Mouse (Mus musculus): ENCODE results near the gene Megf8. TPM values are rescaled to one million over a fixed set of nuclear protein-coding genes. Genes with fewer than 3 reads are reported as not detected.

The Megf8 gene
- polyA plus RNA-seq, 1 experiment from 2014 or later = 11.3 TPM

DNA sequence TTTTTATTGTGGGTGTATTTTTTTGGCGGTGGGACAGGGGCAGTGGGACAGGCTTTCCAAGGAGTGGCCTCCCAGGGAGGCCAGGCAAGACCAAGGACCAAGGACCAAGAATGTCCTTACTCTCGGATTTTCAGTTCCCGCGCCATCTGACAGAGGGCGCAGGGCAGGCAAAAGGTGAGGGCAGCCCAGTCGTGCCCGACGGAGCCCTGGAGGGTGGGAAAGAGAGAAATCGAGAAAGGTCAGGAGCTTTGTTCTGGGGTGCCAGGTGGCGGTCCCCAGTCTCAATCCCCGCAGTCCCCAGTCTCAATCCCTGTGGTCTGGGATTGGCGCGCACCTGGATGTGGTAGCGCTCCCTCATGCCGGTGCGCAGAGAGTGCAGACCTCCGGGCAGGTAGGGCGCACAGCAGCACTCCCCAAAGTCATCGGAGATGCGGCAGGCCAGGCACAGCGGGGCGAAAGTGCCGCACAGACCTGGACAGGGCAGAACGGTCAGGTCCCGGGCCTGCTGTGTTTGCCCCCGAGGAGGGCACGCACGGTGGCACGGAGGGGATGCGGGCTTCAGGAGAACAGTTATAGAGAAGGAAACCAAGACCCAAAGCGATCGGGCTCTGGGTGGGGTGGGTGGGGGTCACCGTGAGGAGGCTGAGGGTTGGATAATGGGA is 50.8 kb downstream of the Megf8 start:
- peaks cover 17% of the 10 kb centered on the region; the same call in 1 of the 2 replicates for H3K4me1 ChIP-seq (replicated peaks; ENCODE audit: control insufficient read depth, insufficient read depth, low read length)
- no peak overlapping the region for H3K27ac ChIP-seq (ENCODE audit: low read depth, low read length)
- H3K4me2 ChIP-seq (replicated peaks; ENCODE audit: low read depth, low read length) = 0 out of 2 replicates have a peak overlapping the region, but pooled peaks have one; percentile 17
- 0 out of 2 replicates have a peak, but pooled peaks cover 4% of the 10 kb centered on the region for H3K36me3 ChIP-seq (ENCODE audit: control insufficient read depth, insufficient read depth, low read length)
- ATAC-seq (ENCODE audit: low FRiP score) (no peak), DNase-seq (ENCODE audit: low spot score) (peak; percentile 43)
- WGBS = under 1% methylated on average over 33 of the region's 33 CpGs
- no peaks in the 10 kb centered on the region for H3K9me3 ChIP-seq (ENCODE audit: control insufficient read depth, low read length)
- H3K4me3 ChIP-seq (ENCODE audit: low read depth, low read length) = no peak overlapping the region
- H3K9ac ChIP-seq (ENCODE audit: low read depth, low read length) = no peak overlapping the region
- H3K27me3 ChIP-seq (ENCODE audit: control insufficient read depth, insufficient read depth, low read length) = peaks cover 23% of the 10 kb centered on the region

DNA sequence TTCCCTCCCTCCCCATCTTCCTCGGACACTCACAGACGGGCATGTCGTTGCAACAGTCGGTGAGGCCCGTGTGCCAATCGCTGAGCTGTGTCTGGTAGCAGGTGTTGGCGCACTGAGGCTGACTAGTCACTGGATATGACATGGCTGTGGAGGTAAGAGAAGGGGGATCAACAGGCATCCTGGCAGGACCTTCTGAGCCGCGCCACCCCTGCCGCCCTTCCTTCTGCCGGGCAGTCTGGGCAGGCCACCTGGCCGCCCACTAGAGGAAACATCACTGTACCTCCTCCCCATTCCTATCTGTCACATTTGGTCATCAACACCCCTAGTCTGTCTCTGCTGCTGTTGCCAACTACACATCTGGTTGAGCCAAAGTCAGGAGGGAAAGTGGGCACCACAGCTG is 51.4 kb downstream of the Megf8 start:
- no peak for ATAC-seq (ENCODE audit: low FRiP score)
- Histone ChIP-seq H3K4me1 (replicated peaks; ENCODE audit: control insufficient read depth, insufficient read depth, low read length) (peaks cover 17% of the 10 kb centered on the region; the same call in 1 of the 2 replicates), H3K4me3 (ENCODE audit: low read depth, low read length) (no peak overlapping the region), H3K36me3 (ENCODE audit: control insufficient read depth, insufficient read depth, low read length) (0 out of 2 replicates have a peak, but pooled peaks cover 4% of the 10 kb centered on the region), H3K27ac (ENCODE audit: low read depth, low read length) (no peak overlapping the region), H3K4me2 (replicated peaks; ENCODE audit: low read depth, low read length) (no peak overlapping the region), H3K9ac (ENCODE audit: low read depth, low read length) (no peak overlapping the region), H3K9me3 (ENCODE audit: control insufficient read depth, low read length) (no peaks in the 10 kb centered on the region), H3K27me3 (ENCODE audit: control insufficient read depth, insufficient read depth, low read length) (peaks cover 23% of the 10 kb centered on the region)
- DNase-seq (ENCODE audit: low spot score) = no peak
- WGBS = 25% methylated on average over 12 of the region's 12 CpGs

DNA sequence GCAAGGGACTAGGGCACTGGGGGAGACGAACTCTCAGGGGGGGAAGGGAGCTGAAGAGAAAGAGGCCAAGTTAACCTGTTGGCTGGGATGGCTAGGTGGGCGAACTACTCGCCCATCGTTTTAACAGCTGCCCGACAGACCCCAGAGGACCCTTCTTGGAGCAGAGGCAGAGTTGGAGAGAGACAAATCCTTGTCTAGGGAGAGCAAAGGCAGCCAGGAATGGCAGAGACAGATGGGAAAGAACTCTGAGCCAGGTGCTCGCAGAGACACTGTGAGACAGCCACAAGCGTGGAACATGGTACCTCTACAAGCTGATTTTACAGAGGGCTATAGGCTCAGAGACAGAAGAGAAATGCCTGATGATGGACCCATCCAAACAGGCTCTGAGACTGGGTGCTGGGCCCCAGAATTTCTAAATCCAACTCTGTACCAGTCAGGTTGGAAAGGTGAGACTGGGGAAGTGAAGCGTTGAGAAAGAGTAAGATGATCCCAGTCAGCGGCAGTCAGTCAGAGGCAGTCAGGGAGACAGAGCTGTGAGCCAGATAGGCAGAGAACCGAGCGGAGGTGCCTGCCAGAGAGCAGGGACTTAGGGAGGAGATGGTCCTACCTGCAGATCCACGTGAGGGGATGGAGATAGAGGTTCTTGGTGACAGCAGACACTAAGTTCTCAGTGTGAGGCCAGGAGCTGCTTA is 52.2 kb downstream of the Megf8 start, which contains the start of gene Cnfn:
Cnfn (minus strand) TSS at position 667 of the 692 bp plus-strand sequence.
- no peak for DNase-seq (ENCODE audit: low spot score)
- H3K27ac ChIP-seq (ENCODE audit: low read depth, low read length) = no peak within 1 kb of the TSS
- no peak within 1 kb of the TSS for H3K4me3 ChIP-seq (ENCODE audit: low read depth, low read length)
- H3K4me2 ChIP-seq (replicated peaks; ENCODE audit: low read depth, low read length) = no peak within 1 kb of the TSS
- 50% methylated on average over 12 of the region's 12 CpGs for WGBS
- no peak within 1 kb of the TSS for H3K9ac ChIP-seq (ENCODE audit: low read depth, low read length)
- H3K4me1 ChIP-seq (replicated peaks; ENCODE audit: control insufficient read depth, insufficient read depth, low read length) = peaks cover 17% of the 10 kb centered on the region; the same call in 1 of the 2 replicates
- H3K36me3 ChIP-seq (ENCODE audit: control insufficient read depth, insufficient read depth, low read length) = no peaks in the 10 kb centered on the region
- ATAC-seq (ENCODE audit: low FRiP score) = no peak
- peaks cover 23% of the 10 kb centered on the region for H3K27me3 ChIP-seq (ENCODE audit: control insufficient read depth, insufficient read depth, low read length)
- no peaks in the 10 kb centered on the region for H3K9me3 ChIP-seq (ENCODE audit: control insufficient read depth, low read length)

DNA sequence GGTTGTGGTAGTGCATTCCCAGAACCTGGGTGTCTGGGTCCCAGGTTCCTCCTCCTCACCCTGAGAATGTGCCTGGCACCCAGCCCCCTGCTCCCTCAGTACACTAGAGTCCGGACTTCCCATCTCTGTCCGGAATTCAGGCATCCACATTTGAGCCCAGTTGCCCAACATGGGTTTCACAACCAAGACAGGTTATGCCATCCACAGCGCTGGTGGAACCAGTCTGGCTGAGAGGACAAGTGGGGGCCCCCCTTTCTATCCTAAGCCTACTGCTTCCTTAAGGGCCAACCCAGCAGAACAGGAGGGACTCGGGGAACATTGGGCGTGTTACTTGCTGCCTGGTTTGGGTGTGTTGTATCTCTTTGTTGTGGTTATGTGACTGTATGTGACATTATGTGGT is 55.5 kb downstream of the Megf8 start:
- H3K4me2 ChIP-seq (replicated peaks; ENCODE audit: low read depth, low read length) = no peak overlapping the region
- H3K9me3 ChIP-seq (ENCODE audit: control insufficient read depth, low read length) = no peaks in the 10 kb centered on the region
- peaks cover 18% of the 10 kb centered on the region for H3K27me3 ChIP-seq (ENCODE audit: control insufficient read depth, insufficient read depth, low read length)
- ATAC-seq (ENCODE audit: low FRiP score) = no peak
- 90% methylated on average over 5 of the region's 5 CpGs for WGBS
- no peak overlapping the region for H3K27ac ChIP-seq (ENCODE audit: low read depth, low read length)
- no peak for DNase-seq (ENCODE audit: low spot score)
- H3K9ac ChIP-seq (ENCODE audit: low read depth, low read length) = no peak overlapping the region
- H3K36me3 ChIP-seq (ENCODE audit: control insufficient read depth, insufficient read depth, low read length) = no peaks in the 10 kb centered on the region
- H3K4me3 ChIP-seq (ENCODE audit: low read depth, low read length) = no peak overlapping the region
- H3K4me1 ChIP-seq (replicated peaks; ENCODE audit: control insufficient read depth, insufficient read depth, low read length) = no peaks in the 10 kb centered on the region

DNA sequence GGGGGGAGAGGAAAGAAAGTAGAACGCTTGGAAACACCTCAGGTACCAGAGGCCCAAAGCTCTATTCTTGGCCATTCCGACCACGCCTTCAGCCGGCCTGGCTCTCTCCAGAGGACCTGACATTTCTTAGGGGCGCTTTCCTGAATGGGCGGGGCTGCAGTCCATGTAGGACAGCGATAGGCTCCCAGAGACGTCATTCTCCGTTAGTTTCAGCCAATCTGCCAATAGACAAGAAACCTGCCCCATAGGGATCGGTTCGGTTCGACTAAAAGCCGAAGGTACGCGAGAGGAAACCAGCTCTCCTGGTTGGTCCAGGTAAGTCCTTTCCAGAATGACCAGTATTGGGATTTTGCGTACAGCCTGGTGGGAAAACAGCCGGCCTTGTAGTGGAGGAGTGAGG is 59.6 kb downstream of the Megf8 start:
- Histone ChIP-seq H3K4me2 (replicated peaks; ENCODE audit: low read depth, low read length) (peak overlapping the region; percentile 34), H3K4me3 (ENCODE audit: low read depth, low read length) (peak overlapping the region; percentile 23), H3K9me3 (ENCODE audit: control insufficient read depth, low read length) (no peaks in the 10 kb centered on the region), H3K4me1 (replicated peaks; ENCODE audit: control insufficient read depth, insufficient read depth, low read length) (no peaks in the 10 kb centered on the region; the same call in 1 of the 2 replicates), H3K9ac (ENCODE audit: low read depth, low read length) (no peak overlapping the region), H3K27me3 (ENCODE audit: control insufficient read depth, insufficient read depth, low read length) (peaks cover 2% of the 10 kb centered on the region; the same call in 1 of the 2 replicates), H3K36me3 (ENCODE audit: control insufficient read depth, insufficient read depth, low read length) (no peaks in the 10 kb centered on the region), H3K27ac (ENCODE audit: low read depth, low read length) (no peak overlapping the region)
- DNase-seq (ENCODE audit: low spot score) = peak; percentile 74
- WGBS = 6% methylated on average over 17 of the region's 17 CpGs
- ATAC-seq (ENCODE audit: low FRiP score) = peak; percentile 32; the same call in 1 of the 2 replicates

DNA sequence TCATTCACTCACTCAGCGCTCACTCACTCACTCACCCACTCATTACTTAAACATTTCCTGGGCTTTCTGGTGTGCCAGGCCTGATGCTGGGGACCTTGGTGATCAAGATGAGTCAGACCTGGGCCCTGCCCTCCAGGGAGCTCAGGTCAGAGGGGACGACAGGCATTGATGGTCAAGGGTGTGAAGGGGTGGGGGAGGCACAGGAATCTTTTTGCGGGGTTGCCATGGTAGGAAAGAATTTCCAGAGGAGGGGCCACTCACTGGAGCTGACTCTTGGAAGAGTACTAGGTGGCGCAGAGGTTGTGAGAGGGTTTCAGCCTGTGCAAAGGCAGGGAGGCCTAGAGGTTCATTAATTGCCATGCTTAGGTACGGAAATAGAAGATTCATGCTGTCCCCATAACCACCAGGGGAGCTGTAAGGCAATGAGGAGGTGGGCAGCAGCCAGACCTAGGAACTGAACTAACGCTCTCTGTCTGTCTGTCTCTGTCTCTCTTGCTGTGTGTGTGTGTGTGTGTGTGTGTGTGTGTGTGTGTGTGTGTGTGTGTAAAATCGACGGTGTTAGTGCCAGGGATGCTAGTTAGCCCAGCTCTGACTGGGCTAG is 60.2 kb downstream of the Megf8 start:
- Histone ChIP-seq H3K36me3 (ENCODE audit: control insufficient read depth, insufficient read depth, low read length) (no peaks in the 10 kb centered on the region), H3K9me3 (ENCODE audit: control insufficient read depth, low read length) (no peaks in the 10 kb centered on the region), H3K27me3 (ENCODE audit: control insufficient read depth, insufficient read depth, low read length) (peaks cover 2% of the 10 kb centered on the region; the same call in 1 of the 2 replicates), H3K9ac (ENCODE audit: low read depth, low read length) (no peak overlapping the region), H3K27ac (ENCODE audit: low read depth, low read length) (no peak overlapping the region), H3K4me1 (replicated peaks; ENCODE audit: control insufficient read depth, insufficient read depth, low read length) (no peaks in the 10 kb centered on the region; the same call in 1 of the 2 replicates), H3K4me2 (replicated peaks; ENCODE audit: low read depth, low read length) (no peak overlapping the region), H3K4me3 (ENCODE audit: low read depth, low read length) (peak overlapping the region; percentile 23)
- WGBS = 49% methylated on average over 8 of the region's 8 CpGs
- DNase-seq (ENCODE audit: low spot score) (no peak), ATAC-seq (ENCODE audit: low FRiP score) (no peak)

DNA sequence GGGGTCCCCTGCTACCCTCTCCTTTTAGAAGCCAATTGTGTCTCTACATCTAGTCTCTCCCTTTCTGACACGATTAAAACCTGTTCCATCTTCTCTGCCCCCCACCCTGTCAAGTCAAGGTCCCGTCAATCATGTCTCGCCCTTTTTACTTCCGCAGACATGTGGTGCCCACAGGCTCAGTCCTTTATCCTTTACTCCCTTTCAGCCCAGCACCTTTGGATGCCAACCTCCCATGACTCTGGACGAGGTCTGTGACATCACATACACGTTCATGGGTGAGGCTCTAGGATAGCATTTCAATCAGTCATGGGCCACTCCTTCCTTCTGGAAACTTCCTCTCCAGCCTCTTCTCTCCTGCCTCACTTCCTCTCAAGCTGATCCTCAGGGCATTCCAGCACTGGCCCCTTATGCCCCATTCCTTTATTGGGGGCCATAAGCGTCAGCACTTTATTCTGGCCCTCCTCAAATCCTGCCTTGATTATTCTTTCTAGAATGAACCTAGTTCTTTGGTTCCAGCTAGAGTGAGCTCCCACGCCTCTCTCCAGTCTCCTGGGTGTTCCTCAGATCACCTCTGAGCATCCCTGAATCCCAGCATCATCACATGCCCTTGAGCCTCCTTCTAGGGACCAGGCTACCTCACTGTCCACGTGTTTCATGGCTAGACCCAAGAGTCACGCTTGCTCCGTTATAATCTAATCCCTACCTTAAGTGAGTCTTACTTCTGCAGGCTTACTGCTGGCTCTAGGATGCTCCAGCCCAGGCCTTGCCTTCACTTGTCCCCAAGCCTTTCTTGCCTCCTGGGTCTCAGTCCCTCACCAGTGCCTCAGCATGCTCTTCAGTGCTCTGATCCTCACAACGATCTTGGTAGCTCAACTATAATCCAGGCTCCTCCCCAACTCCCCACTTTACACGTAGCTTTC is 61.5 kb downstream of the Megf8 start:
- no peak overlapping the region for H3K27ac ChIP-seq (ENCODE audit: low read depth, low read length)
- peaks cover 2% of the 10 kb centered on the region; the same call in 1 of the 2 replicates for H3K27me3 ChIP-seq (ENCODE audit: control insufficient read depth, insufficient read depth, low read length)
- ATAC-seq (ENCODE audit: low FRiP score) = no peak
- H3K4me3 ChIP-seq (ENCODE audit: low read depth, low read length) = no peak overlapping the region
- no peaks in the 10 kb centered on the region for H3K36me3 ChIP-seq (ENCODE audit: control insufficient read depth, insufficient read depth, low read length)
- H3K9me3 ChIP-seq (ENCODE audit: control insufficient read depth, low read length) = no peaks in the 10 kb centered on the region
- H3K4me1 ChIP-seq (replicated peaks; ENCODE audit: control insufficient read depth, insufficient read depth, low read length) = no peaks in the 10 kb centered on the region; the same call in 1 of the 2 replicates
- no peak overlapping the region for H3K9ac ChIP-seq (ENCODE audit: low read depth, low read length)
- no peak for DNase-seq (ENCODE audit: low spot score)
- 86% methylated on average over 13 of the region's 13 CpGs for WGBS
- H3K4me2 ChIP-seq (replicated peaks; ENCODE audit: low read depth, low read length) = no peak overlapping the region
